Mouse (Mus musculus) lung, postnatal 0 days (tissue): Measurements from ENCODE around the gene Gpr183. TPM values are rescaled to one million over a fixed set of nuclear protein-coding genes. Genes with fewer than 3 reads are reported as not detected.

Experiments
- ATAC-seq: fragments of 200-750 bp; cut with Nextera tagmentation; 2 replicates; pipeline ENCODE4 v1.8.0; 2017; ENCODE audit warnings: moderate library complexity
- DNase-seq: peaks from one replicate; pipeline ENCODE4 v3.0.0-alpha.2; 2016; ENCODE audit warnings: low spot score
- H3K27ac ChIP-seq: fragments of 300-500 bp; sonication (generic); 2 replicates; pipeline ENCODE4 v1.5.1; 2014; ENCODE audit warnings: antibody characterized with exemption, mild to moderate bottlenecking, low read length, mixed read lengths
- H3K27me3 ChIP-seq: fragments of 300-500 bp; sonication (generic); replicated peaks from 2 replicates; pipeline ENCODE4 v1.6.1; 2014; ENCODE audit warnings: low read length, mixed read lengths; ENCODE audit not compliant: insufficient read depth
- H3K36me3 ChIP-seq: fragments of 300-500 bp; sonication (generic); 2 replicates; pipeline ENCODE4 v1.6.1; 2014; ENCODE audit warnings: low read length, mixed read lengths; ENCODE audit not compliant: insufficient read depth
- H3K4me1 ChIP-seq: fragments of 300-500 bp; sonication (generic); 2 replicates; pipeline ENCODE4 v1.6.1; 2014; ENCODE audit warnings: antibody characterized with exemption, low read depth, low read length, mixed read lengths; ENCODE audit not compliant: insufficient read depth
- H3K4me2 ChIP-seq: fragments of 300-500 bp; sonication (generic); replicated peaks from 2 replicates; pipeline ENCODE4 v1.6.1; 2014; ENCODE audit warnings: low read depth, mild to moderate bottlenecking, low read length, moderate library complexity, mixed read lengths
- H3K4me3 ChIP-seq: fragments of 300-500 bp; sonication (generic); 2 replicates; pipeline ENCODE4 v1.5.1; 2014; ENCODE audit warnings: low read depth, low read length
- H3K9ac ChIP-seq: fragments of 300-500 bp; sonication (generic); replicated peaks from 2 replicates; pipeline ENCODE4 v1.6.1; 2014; ENCODE audit warnings: low read depth, mild to moderate bottlenecking
- H3K9me3 ChIP-seq: fragments of 300-500 bp; sonication (generic); 2 replicates; pipeline ENCODE4 v1.6.1; 2016; ENCODE audit warnings: low read length, mixed read lengths
- CTCF ChIP-seq: IDR thresholded peaks from 2 replicates; pipeline ENCODE4 v1.5.1; 2016; ENCODE audit warnings: antibody characterized with exemption, mild to moderate bottlenecking
- EP300 ChIP-seq: IDR thresholded peaks from 2 replicates; pipeline ENCODE4 v1.6.1; 2016; ENCODE audit warnings: antibody characterized with exemption, mild to moderate bottlenecking, control low read depth
- WGBS: fragments of 180-500 bp; shearing (Covaris S2); extraction: QIAGEN DNeasy Blood & Tissue Kit; methylation state at CpG from one replicate; pipeline ENCODE4 v1.1.7; 2014; 5-methylcytosine and 5-hydroxymethylcytosine counted together
- polyA plus RNA-seq: library from polyadenylated mRNA; unstranded; fragments of >200 nt; fragmentation: Nextera tagmentation; extraction: Ambion mirVana; gene quantifications from 2 replicates; pipeline ENCODE4 v1.2.1, GENCODE M21; 2015

The Gpr183 gene
- polyA plus RNA-seq, 1 experiment from 2014 or later, result 1.6 TPM

- no peak overlapping the region for H3K9ac ChIP-seq
- peaks cover 6% of the 10 kb centered on the region; the same call in 1 of the 2 replicates for H3K4me1 ChIP-seq
- no peak for TF ChIP-seq EP300
- TF ChIP-seq CTCF, result no peak
- H3K27ac ChIP-seq, result no peak overlapping the region
- H3K36me3 ChIP-seq, result no peaks in the 10 kb centered on the region
- WGBS, result 85% methylated on average over 4 of the region's 4 CpGs
- ATAC-seq (no peak), DNase-seq (no peak)
- no peak overlapping the region for H3K4me3 ChIP-seq
- H3K27me3 ChIP-seq, result no peaks in the 10 kb centered on the region
- no peak overlapping the region for H3K4me2 ChIP-seq
- H3K9me3 ChIP-seq, result no peaks in the 10 kb centered on the region
Measured at GRCm38 (mm10) chr14:121965461-121965860, 466 bp upstream of the Gpr183 start.

DNA sequence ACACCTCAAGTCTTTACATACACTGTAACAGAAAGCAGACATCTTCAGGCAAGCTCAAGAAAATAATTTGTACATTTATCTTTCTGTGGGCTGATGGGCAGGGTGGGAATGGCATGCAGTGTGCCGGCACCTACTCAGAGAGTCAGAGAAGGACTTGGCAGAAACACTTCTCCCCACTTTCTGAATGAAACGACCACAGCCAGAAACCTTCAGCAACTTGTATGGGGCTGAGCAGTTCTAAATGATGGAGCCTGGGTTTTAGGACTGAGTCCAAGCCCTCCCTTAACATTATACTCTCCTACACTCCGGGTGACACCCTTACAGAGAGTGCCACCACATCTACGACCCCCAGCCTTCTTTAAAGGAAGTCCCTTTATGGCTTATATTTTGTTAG, 1.1 kb downstream of the Gpr183 start:
- DNase-seq (no peak), ATAC-seq (no peak)
- Histone ChIP-seq H3K36me3 (no peaks in the 10 kb centered on the region), H3K4me2 (no peak overlapping the region), H3K9ac (no peak overlapping the region), H3K27me3 (no peaks in the 10 kb centered on the region), H3K4me3 (no peak overlapping the region), H3K4me1 (peaks cover 6% of the 10 kb centered on the region; the same call in 1 of the 2 replicates), H3K9me3 (no peaks in the 10 kb centered on the region), H3K27ac (no peak overlapping the region)
- TF ChIP-seq CTCF, result no peak
- no peak for TF ChIP-seq EP300
- 32% methylated on average over 4 of the region's 4 CpGs for WGBS

GRCm38 (mm10) chr14:121963251-121963941, 1.6 kb downstream of the Gpr183 start:
- Histone ChIP-seq H3K4me1 (peaks cover 6% of the 10 kb centered on the region; the same call in 1 of the 2 replicates), H3K9ac (no peak overlapping the region), H3K9me3 (no peaks in the 10 kb centered on the region), H3K36me3 (no peaks in the 10 kb centered on the region), H3K4me2 (no peak overlapping the region), H3K4me3 (no peak overlapping the region), H3K27me3 (no peaks in the 10 kb centered on the region), H3K27ac (no peak overlapping the region)
- DNase-seq (no peak), ATAC-seq (no peak; the same call in 1 of the 2 replicates)
- TF ChIP-seq EP300 (no peak), CTCF (no peak)
- WGBS, result 48% methylated on average over 9 of the region's 9 CpGs

GRCm38 (mm10) chr14:121962128-121962890, 2.7 kb downstream of the Gpr183 start:
- Histone ChIP-seq H3K4me1 (peaks cover 6% of the 10 kb centered on the region; the same call in 1 of the 2 replicates), H3K27ac (no peak overlapping the region), H3K36me3 (no peaks in the 10 kb centered on the region), H3K9me3 (no peaks in the 10 kb centered on the region), H3K9ac (no peak overlapping the region), H3K4me3 (no peak overlapping the region), H3K27me3 (no peaks in the 10 kb centered on the region), H3K4me2 (no peak overlapping the region)
- no peak for TF ChIP-seq CTCF
- no peak for TF ChIP-seq EP300
- ATAC-seq, result peak; percentile 11; the same call in 1 of the 2 replicates
- 59% methylated on average over 14 of the region's 14 CpGs for WGBS
- no peak for DNase-seq

DNA sequence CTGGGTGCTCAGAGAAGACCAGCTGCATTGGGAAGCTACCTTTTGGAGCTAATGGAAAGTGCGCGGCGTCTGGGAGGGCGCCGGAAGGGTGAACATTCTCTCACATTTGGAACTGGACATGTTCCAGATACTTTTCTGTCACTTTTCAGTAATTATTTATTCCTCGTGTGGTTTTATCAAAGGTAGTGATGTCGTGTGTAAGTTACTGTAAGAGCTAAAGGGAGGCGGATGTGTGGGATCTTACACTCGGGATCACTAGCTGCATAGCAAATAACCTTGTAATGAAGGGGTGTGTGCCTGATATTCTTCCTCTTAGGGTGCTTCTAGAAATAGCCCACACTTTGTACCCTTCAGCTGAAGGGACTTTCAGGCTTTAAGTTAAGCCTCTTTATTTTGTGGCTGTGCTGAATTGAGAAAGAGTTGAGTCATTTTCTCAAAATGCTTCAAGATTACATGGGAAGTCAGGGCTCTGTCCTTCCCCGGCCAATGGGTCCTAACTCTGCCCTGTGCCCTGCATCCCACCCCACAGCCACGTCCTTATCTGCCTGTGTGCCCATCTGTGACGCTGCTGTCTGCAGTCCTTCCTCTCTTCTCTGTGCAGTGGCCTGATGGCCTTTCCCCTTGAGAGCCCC, 3.4 kb downstream of the Gpr183 start:
- Histone ChIP-seq H3K4me1 (peaks cover 6% of the 10 kb centered on the region; the same call in 1 of the 2 replicates), H3K27me3 (no peaks in the 10 kb centered on the region), H3K9ac (no peak overlapping the region), H3K27ac (no peak overlapping the region), H3K36me3 (no peaks in the 10 kb centered on the region), H3K9me3 (no peaks in the 10 kb centered on the region), H3K4me2 (no peak overlapping the region), H3K4me3 (no peak overlapping the region)
- DNase-seq, result no peak
- no peak for TF ChIP-seq EP300
- peak; percentile 38 for ATAC-seq
- WGBS, result 65% methylated on average over 12 of the region's 12 CpGs

DNA sequence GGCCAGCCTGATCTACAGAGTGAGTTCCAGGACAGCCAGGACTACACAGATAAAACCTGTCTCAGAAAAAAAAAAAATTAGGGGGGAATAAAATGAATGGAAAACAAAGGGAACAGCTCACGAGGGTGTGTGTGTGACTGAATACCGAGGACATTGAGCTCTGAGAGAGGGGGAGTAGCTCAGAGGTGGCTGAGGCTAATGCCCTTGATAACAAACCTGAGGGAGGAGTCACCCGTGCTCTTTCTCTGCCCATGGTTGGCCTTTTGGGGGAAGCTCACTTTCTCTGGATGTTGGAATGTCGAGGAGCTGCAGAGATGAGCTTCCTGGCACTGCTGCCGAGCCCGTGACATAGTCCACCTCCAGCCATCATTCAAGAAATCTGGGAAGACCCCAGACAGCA, 4.0 kb downstream of the Gpr183 start:
- no peak overlapping the region for H3K9ac ChIP-seq
- no peak overlapping the region for H3K4me2 ChIP-seq
- no peak overlapping the region for H3K4me3 ChIP-seq
- ATAC-seq, result no peak
- H3K4me1 ChIP-seq, result peaks cover 6% of the 10 kb centered on the region; the same call in 1 of the 2 replicates
- no peaks in the 10 kb centered on the region for H3K36me3 ChIP-seq
- DNase-seq, result no peak
- no peaks in the 10 kb centered on the region for H3K27me3 ChIP-seq
- no peak overlapping the region for H3K27ac ChIP-seq
- no peaks in the 10 kb centered on the region for H3K9me3 ChIP-seq
- TF ChIP-seq EP300, result no peak
- TF ChIP-seq CTCF, result no peak
- WGBS, result 46% methylated on average over 6 of the region's 6 CpGs
